7 mouse cellular contexts compared by ENCODE assay signal in the genomic region with DNA sequence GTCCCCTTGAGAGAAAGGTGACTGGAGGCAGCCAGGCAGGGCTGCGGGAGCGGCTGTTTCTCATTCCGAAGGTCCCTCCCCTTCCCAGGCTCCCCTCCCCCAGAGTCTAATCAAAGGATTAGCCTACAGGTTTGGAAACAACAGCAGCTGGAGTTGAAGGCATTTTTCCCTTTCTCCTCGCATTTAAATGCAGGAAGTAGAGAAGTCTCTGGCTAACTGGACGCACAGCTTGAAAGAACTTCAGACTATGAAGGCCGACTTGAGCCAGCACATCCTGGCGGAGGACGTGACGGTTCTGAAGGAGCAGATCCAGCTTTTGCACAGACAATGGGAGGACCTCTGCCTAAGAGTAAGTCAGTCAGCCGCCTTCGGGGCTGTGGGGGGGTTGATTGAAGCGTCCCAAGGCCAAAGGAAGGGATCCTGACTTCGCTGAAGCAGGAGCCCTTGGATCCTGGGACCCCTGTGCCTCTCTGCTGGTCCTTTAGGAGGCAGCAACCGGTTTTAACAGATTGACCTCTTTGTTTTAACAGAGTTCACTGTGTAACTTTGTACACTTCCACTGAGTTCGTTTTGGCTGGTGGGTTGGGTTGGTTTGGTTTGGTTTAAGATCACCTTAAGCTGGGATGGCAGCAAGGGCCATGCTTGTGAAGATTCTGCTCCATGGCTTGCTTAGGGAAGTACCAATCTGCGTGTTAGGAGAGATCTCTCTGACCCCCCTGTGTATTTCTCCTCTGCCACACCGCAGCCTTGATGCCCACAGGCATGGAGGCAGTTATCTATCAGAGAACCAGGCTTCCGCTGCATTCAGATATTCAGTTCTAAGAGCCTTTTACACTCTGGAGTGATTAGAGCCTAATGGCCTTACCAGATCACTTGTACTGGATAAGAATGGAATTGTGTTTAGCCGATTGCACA.
A peak's percentile ranks its signal among the peaks of the same experiment; 100 is the strongest.
DNase-seq lines count a peak whose midpoint lies in the region; ATAC-seq lines count a peak whose summit lies in the region.

No protein-coding gene starts in this region.

- H3K4me2 ChIP-seq in embryonic facial prominence, embryonic 14.5 days (ENCODE audit: low read depth, low read length), result peak overlapping the region; percentile 48
- peak overlapping the region; percentile 36 for H3K4me2 ChIP-seq in hindbrain, embryonic 12.5 days (replicated peaks)
- peak overlapping the region; percentile 43 for H3K4me2 ChIP-seq in midbrain, embryonic 12.5 days (replicated peaks)

- 12% methylated on average over 19 of the region's 19 CpGs for whole genome bisulfite sequencing in embryonic facial prominence, embryonic 14.5 days
- WGBS in hindbrain, embryonic 12.5 days, result 8% methylated on average over 19 of the region's 19 CpGs
- WGBS in midbrain, embryonic 12.5 days, result 3% methylated on average over 19 of the region's 19 CpGs

- H3K27me3 ChIP-seq in embryonic facial prominence, embryonic 14.5 days (replicated peaks; ENCODE audit: control insufficient read depth, insufficient read depth, low read length), result no peaks in the 10 kb centered on the region
- no peaks in the 10 kb centered on the region for H3K27me3 ChIP-seq in hindbrain, embryonic 12.5 days
- H3K27me3 ChIP-seq in midbrain, embryonic 12.5 days, result no peaks in the 10 kb centered on the region

- peaks cover 10% of the 10 kb centered on the region; the same call in 1 of the 2 replicates for H3K36me3 ChIP-seq in embryonic facial prominence, embryonic 14.5 days (ENCODE audit: control insufficient read depth, insufficient read depth, low read length)
- H3K36me3 ChIP-seq in hindbrain, embryonic 12.5 days, result peaks cover 27% of the 10 kb centered on the region
- H3K36me3 ChIP-seq in midbrain, embryonic 12.5 days, result peaks cover 41% of the 10 kb centered on the region

- no peaks in the 10 kb centered on the region; the same call in 1 of the 2 replicates for H3K4me1 ChIP-seq in brown adipose tissue, adult 24 weeks (ENCODE audit: control insufficient read depth, insufficient read depth, insufficient read length, low read length)
- peaks cover 24% of the 10 kb centered on the region for H3K4me1 ChIP-seq in embryonic facial prominence, embryonic 14.5 days (ENCODE audit: control insufficient read depth, insufficient read depth, low read length)
- H3K4me1 ChIP-seq in hindbrain, embryonic 12.5 days, result peaks cover 14% of the 10 kb centered on the region; the same call in 1 of the 2 replicates
- H3K4me1 ChIP-seq in midbrain, embryonic 12.5 days, result peaks cover 23% of the 10 kb centered on the region

- ATAC-seq in embryonic facial prominence, embryonic 14.5 days (ENCODE audit: low read depth), result peak; percentile 88
- no peak for ATAC-seq in hindbrain, embryonic 12.5 days (ENCODE audit: low FRiP score)
- 0 out of 2 replicates have a peak, but pooled peaks have one; percentile 34 for ATAC-seq in midbrain, embryonic 12.5 days (ENCODE audit: low FRiP score, low read depth)

- H3K9me3 ChIP-seq in embryonic facial prominence, embryonic 14.5 days (ENCODE audit: control insufficient read depth, low read length), result no peaks in the 10 kb centered on the region
- no peaks in the 10 kb centered on the region for H3K9me3 ChIP-seq in hindbrain, embryonic 12.5 days (replicated peaks)
- no peaks in the 10 kb centered on the region for H3K9me3 ChIP-seq in midbrain, embryonic 12.5 days

- H3K9ac ChIP-seq in embryonic facial prominence, embryonic 14.5 days (ENCODE audit: low read depth, low read length), result peak overlapping the region; percentile 69
- peak overlapping the region; percentile 41; the same call in 1 of the 2 replicates for H3K9ac ChIP-seq in hindbrain, embryonic 12.5 days
- 0 out of 2 replicates have a peak overlapping the region, but pooled peaks have one; percentile 46 for H3K9ac ChIP-seq in midbrain, embryonic 12.5 days (replicated peaks)

- no peak overlapping the region for H3K4me3 ChIP-seq in brown adipose tissue, adult 24 weeks (ENCODE audit: insufficient read depth, low read depth, low read length)
- peak overlapping the region; percentile 46 for H3K4me3 ChIP-seq in embryonic facial prominence, embryonic 14.5 days (ENCODE audit: low read depth, low read length)
- H3K4me3 ChIP-seq in hindbrain, embryonic 12.5 days, result peak overlapping the region; percentile 27
- peak overlapping the region; percentile 27 for H3K4me3 ChIP-seq in midbrain, embryonic 12.5 days

- DNase-seq in embryonic facial prominence, embryonic 14.5 days (ENCODE audit: low spot score), result peak; percentile 88
- DNase-seq in cerebellum, adult 11 months, result no peak
- DNase-seq in frontal cortex, postnatal 10 days (ENCODE audit: low spot score in 2 of 2), result no peak
- DNase-seq in cerebellum, postnatal 36 days, result no peak

- peak overlapping the region; percentile 68 for H3K27ac ChIP-seq in brown adipose tissue, adult 24 weeks (replicated peaks; ENCODE audit: low read depth, low read length)
- peak overlapping the region; percentile 86 for H3K27ac ChIP-seq in embryonic facial prominence, embryonic 14.5 days (replicated peaks; ENCODE audit: low read depth, low read length)
- peak overlapping the region; percentile 55; the same call in 1 of the 2 replicates for H3K27ac ChIP-seq in hindbrain, embryonic 12.5 days
- H3K27ac ChIP-seq in midbrain, embryonic 12.5 days (replicated peaks), result peak overlapping the region; percentile 56
